Mouse (Mus musculus): ENCODE measurements at regions not wholly inside any gene's neighbourhood (a gene's known extent, or its start where the extent isn't known, plus 50 kb on each side); places are given as distances from the start of the nearest gene placed in this dataset.

GRCm38 (mm10) chr17:64229225-64229976 lies 102.3 kb downstream of the Pja2 start:
- no peak for DNase-seq (ENCODE audit: low spot score)

- DNase-seq (ENCODE audit: low spot score), result peak; percentile 44
These were observed 117.1 kb downstream of the Pja2 start for GRCm38 (mm10) chr17:64214599-64214998.

GRCm38 (mm10) chr17:64213251-64213650 lies 118.5 kb downstream of the Pja2 start:
- DNase-seq (ENCODE audit: low spot score), result no peak

- DNase-seq (ENCODE audit: low spot score), result no peak
These were observed 120.4 kb downstream of the Pja2 start for GRCm38 (mm10) chr17:64211281-64211680.

GRCm38 (mm10) chr17:64210366-64210765 lies 121.3 kb downstream of the Pja2 start:
- no peak for DNase-seq (ENCODE audit: low spot score)

- DNase-seq (ENCODE audit: low spot score), result no peak
These were observed 122.1 kb downstream of the Pja2 start for GRCm38 (mm10) chr17:64209640-64210039.

- no peak for DNase-seq (ENCODE audit: low spot score)
These were observed 123.4 kb downstream of the Pja2 start for GRCm38 (mm10) chr17:64208152-64208855.

- no peak for DNase-seq (ENCODE audit: low spot score)
These were observed 125.5 kb downstream of the Pja2 start for GRCm38 (mm10) chr17:64206196-64206718.

- no peak for DNase-seq (ENCODE audit: low spot score)
These were observed 128.1 kb downstream of the Pja2 start for GRCm38 (mm10) chr17:64203611-64204010.

GRCm38 (mm10) chr17:64202248-64202647 lies 129.5 kb downstream of the Pja2 start:
- no peak for DNase-seq (ENCODE audit: low spot score)

- no peak for DNase-seq (ENCODE audit: low spot score)
These were observed 130.1 kb downstream of the Pja2 start for GRCm38 (mm10) chr17:64201609-64202008.

DNA sequence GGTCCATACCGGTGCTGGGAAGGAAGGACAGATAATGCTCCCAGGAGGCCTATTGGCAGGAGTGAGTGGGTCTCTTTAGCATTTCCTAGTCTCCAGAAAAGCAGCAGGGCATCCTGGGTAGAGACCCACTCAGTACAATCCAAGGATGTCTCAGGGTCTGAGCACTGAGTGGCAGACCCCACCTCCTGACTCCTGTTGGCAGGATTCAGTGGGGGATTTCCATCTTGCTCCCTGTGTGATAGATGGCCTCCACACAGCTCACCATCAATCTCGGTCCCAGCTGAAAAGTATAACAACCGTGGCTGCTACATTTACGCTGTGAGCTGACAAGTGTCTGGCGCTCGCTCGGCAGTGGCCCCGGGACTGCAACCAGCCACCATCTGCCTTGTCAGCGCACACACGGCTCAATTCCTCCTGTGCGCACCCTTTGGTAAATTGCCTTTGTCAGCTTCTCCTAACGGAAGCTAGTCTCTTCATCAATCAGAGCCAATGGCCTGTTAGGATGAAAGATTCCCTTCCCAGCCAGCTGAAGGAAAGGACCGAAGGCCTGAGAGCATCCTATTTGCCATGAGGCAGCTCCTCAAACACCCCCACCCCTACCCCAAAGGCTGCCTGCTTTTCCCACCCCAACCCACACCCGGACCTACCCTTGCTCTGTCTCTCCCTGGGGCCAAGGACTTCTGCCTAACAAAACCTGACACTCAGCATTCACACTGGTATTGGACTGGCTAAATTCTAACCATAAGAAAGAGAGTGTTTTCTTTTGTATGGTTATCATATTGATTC lies 131.4 kb downstream of the Pja2 start:
- no peak for DNase-seq (ENCODE audit: low spot score)

GRCm38 (mm10) chr17:64199241-64199933 lies 132.3 kb downstream of the Pja2 start:
- no peak for DNase-seq (ENCODE audit: low spot score)

- DNase-seq (ENCODE audit: low spot score), result no peak
These were observed 135.3 kb downstream of the Pja2 start for GRCm38 (mm10) chr17:64196437-64196836.

DNA sequence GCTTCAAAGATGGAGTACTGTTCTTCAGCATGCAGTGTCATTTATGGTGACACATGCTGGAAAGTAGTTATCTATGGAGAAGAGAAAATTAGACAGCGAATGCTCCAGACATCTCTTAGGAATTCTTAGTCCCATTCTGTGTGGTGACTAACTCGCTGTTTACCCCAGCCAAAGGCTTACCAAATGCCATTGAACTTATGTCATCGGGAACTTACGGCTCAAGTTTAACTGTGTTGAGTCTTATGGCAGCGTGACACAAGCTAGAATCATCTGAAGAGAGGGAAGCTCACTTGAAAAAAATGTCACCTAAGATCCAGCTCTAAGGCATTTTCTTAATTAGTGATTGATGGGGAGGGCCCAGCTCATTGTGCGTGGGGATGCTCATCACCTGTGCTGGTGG lies 138.7 kb downstream of the Pja2 start:
- DNase-seq (ENCODE audit: low spot score), result no peak
